Comparison of ENCODE assay signal across 11 mouse cellular contexts in genomic region chr5:74050903-74051302, GRCm38 (mm10). TPM values are rescaled to one million over a fixed set of nuclear protein-coding genes. Genes with fewer than 3 reads are reported as not detected.
A peak's percentile ranks its signal among the peaks of the same experiment; 100 is the strongest.
DNase-seq lines count a peak whose midpoint lies in the region; ATAC-seq lines count a peak whose summit lies in the region.
"Had no signal": no experiment of that assay in that cellular context is flagged by ENCODE, and none has a peak within 500 bp of the region (broad histone marks: within the 10 kb centered on the region; RNA-seq: fewer than 3 reads in every experiment).

No protein-coding gene starts in this region.

- no peaks in the 10 kb centered on the region for H3K9me3 ChIP-seq in heart, embryonic 13.5 days
- H3K9me3 ChIP-seq in forebrain, embryonic 13.5 days (replicated peaks), result no peaks in the 10 kb centered on the region
- H3K9me3 ChIP-seq: forebrain, embryonic 15.5 days; midbrain, embryonic 15.5 days had no signal

- WGBS in heart, embryonic 13.5 days, result 91% methylated on average over 2 of the region's 2 CpGs
- 98% methylated on average over 2 of the region's 2 CpGs for WGBS in forebrain, embryonic 13.5 days

- 0 out of 2 replicates have a peak overlapping the region, but pooled peaks have one; percentile 45 for H3K27ac ChIP-seq in heart, embryonic 13.5 days (replicated peaks)
- H3K27ac ChIP-seq in forebrain, embryonic 13.5 days, result no peak overlapping the region
- H3K27ac ChIP-seq: forebrain, embryonic 15.5 days; midbrain, embryonic 15.5 days had no signal

- no peak for DNase-seq in heart, adult 11 months
- DNase-seq in thymus, postnatal 4 days, result peak; percentile 17
- no peak for DNase-seq in thymus, adult 18-20 months
- peak; percentile 77 for DNase-seq in liver
- DNase-seq in layer of hippocampus, adult 9-10 months (ENCODE audit: low spot score), result no peak
- DNase-seq in ovary, postnatal 36 days (ENCODE audit: low spot score), result no peak
- DNase-seq: thymus, adult 2 months had no signal

- no peak overlapping the region for H3K4me3 ChIP-seq in heart, embryonic 13.5 days
- H3K4me3 ChIP-seq in forebrain, embryonic 13.5 days, result no peak overlapping the region
- H3K4me3 ChIP-seq: forebrain, embryonic 15.5 days; midbrain, embryonic 15.5 days had no signal

- H3K36me3 ChIP-seq in heart, embryonic 13.5 days, result peaks cover 7% of the 10 kb centered on the region; the same call in 1 of the 2 replicates
- H3K36me3 ChIP-seq in forebrain, embryonic 13.5 days (ENCODE audit: poor library complexity, severe bottlenecking), result no peaks in the 10 kb centered on the region
- H3K36me3 ChIP-seq: forebrain, embryonic 15.5 days; midbrain, embryonic 15.5 days had no signal

- no peak overlapping the region for H3K9ac ChIP-seq in heart, embryonic 13.5 days
- H3K9ac ChIP-seq in forebrain, embryonic 13.5 days, result no peak overlapping the region
- H3K9ac ChIP-seq: forebrain, embryonic 15.5 days; midbrain, embryonic 15.5 days had no signal

- H3K4me2 ChIP-seq in heart, embryonic 13.5 days, result no peak overlapping the region
- no peak overlapping the region for H3K4me2 ChIP-seq in forebrain, embryonic 13.5 days
- H3K4me2 ChIP-seq: forebrain, embryonic 15.5 days; midbrain, embryonic 15.5 days had no signal

- peak; percentile 12; the same call in 1 of the 2 replicates for ATAC-seq in heart, embryonic 13.5 days (ENCODE audit: extremely low read depth, insufficient number of reproducible peaks, low FRiP score, low TSS enrichment)
- ATAC-seq in forebrain, embryonic 13.5 days, result no peak
- ATAC-seq: midbrain, embryonic 15.5 days had no signal

- H3K27me3 ChIP-seq in heart, embryonic 13.5 days (replicated peaks), result no peaks in the 10 kb centered on the region
- H3K27me3 ChIP-seq in forebrain, embryonic 13.5 days, result no peaks in the 10 kb centered on the region
- H3K27me3 ChIP-seq: forebrain, embryonic 15.5 days; midbrain, embryonic 15.5 days had no signal

- H3K4me1 ChIP-seq in heart, embryonic 13.5 days, result peaks cover 51% of the 10 kb centered on the region
- H3K4me1 ChIP-seq in forebrain, embryonic 13.5 days, result peaks cover 14% of the 10 kb centered on the region; the same call in 1 of the 2 replicates

RNA-seq across cellular contexts. Expression of gene Usp46, which starts 17.3 kb away (rescaled TPM):
- 23.8 and 26.0 TPM in 2 replicates for polyA plus RNA-seq in heart, embryonic 13.5 days (2015; fragmentation: Nextera tagmentation; extraction: Ambion mirVana)
- 24.8 and 25.9 TPM in 2 replicates for polyA plus RNA-seq in forebrain, embryonic 13.5 days (2015; fragmentation: Nextera tagmentation; extraction: Ambion mirVana)

Comparison
In these comparisons a context has a peak if more than half of its experiments do, and no peak if none do; other contexts are left out.
1. DNase-seq: peak in thymus, postnatal 4 days (single experiment) and liver (single experiment); none in heart, adult 11 months (single experiment), thymus, adult 18-20 months (0 of 2), layer of hippocampus, adult 9-10 months (single experiment) and ovary, postnatal 36 days (single experiment).